Mouse (Mus musculus): Measurements from ENCODE around the gene Olig1.

The Olig1 gene

DNA sequence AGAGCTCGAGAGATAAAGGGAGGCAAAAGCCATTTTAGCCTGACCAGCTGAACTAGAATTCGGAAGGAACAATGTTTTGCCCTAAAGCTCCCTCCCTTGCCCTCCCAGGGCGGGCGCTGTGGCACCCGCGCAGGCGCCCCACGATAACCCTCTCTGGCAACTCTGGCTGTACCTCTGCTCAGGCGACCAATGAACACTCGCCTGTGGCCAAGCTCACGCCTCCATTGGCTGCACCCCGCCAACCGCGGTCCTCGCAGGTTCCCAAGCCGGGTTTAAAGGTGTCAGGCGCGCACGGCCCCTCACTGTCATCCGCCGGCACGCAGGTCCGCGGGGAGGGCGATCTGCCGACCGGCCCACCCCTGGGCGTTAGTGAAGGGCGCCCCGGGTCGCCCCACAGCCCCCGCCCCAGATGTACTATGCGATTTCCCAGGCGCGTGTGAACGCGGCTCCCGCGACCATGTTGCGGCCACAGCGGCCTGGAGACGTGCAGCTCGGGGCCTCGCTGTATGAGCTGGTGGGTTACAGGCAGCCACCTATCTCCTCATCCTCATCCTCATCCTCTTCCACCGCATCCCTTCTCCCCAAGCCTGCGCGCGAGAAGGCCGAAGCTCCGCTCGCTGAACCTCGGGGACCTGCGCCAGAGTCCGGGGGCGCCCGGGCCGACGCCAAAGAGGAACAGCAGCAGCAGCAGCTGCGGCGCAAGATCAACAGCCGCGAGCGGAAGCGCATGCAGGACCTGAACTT, at the start of gene Olig1:
Olig1 (plus strand) TSS at position 305 of the 744 bp plus-strand sequence.
- DNase-seq (ENCODE audit: low read depth), result no peak

- no peak for DNase-seq (ENCODE audit: low read depth)
Observed at GRCm38 (mm10) chr16:91222171-91222642, 47.4 kb upstream of the Olig1 start.

- DNase-seq (ENCODE audit: low read depth), result no peak
Observed at GRCm38 (mm10) chr16:91222643-91223271, 46.8 kb upstream of the Olig1 start.

GRCm38 (mm10) chr16:91223327-91224067, 46.1 kb upstream of the Olig1 start:
- DNase-seq (ENCODE audit: low read depth), result no peak

- DNase-seq (ENCODE audit: low read depth), result no peak
Observed at GRCm38 (mm10) chr16:91224068-91224402, 45.5 kb upstream of the Olig1 start.

DNA sequence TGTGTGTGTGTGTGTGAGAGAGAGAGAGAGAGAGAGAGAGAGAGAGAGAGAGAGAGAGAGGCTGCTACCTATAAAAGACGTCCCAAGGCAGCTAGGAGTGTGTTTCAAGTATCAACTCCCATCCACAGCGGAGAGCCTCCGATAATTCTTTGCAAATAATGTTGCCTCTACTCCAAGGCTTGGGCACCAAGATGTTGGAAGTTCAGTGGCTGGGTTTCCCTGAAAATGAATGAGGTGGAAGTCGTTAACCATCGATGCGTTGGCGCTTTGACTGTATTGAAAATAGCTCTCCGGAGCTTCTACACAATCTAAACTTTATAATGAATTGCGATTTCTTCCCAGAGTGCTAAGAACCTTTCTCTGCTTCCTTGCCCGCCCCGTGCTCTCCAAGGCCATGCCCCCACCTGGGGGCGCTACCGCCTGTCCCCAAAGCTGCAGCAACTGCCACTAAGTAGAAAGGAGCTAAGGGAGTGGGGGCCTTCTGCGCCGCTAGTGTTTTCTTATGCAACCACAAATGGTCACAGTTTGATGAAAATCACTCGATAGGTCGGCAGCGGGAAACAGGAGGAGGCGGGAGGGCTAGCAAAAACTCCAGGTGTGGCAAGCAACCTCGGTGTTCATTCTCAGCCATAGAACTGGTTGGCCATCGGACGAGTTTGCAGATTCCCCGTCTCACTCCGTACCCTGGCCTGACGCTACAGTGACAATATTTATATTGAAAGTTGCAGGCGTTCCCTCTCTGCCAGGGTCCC, 44.9 kb upstream of the Olig1 start:
- no peak for DNase-seq (ENCODE audit: low read depth)

GRCm38 (mm10) chr16:91225233-91226037, 44.1 kb upstream of the Olig1 start, which contains the start of gene Olig2:
Gene Olig2, plus strand, starts transcription at chr16:91225457.
- DNase-seq (ENCODE audit: low read depth), result no peak

GRCm38 (mm10) chr16:91226038-91226882, 43.3 kb upstream of the Olig1 start:
- no peak for DNase-seq (ENCODE audit: low read depth)

- no peak for DNase-seq (ENCODE audit: low read depth)
Observed at GRCm38 (mm10) chr16:91226883-91227759, 42.5 kb upstream of the Olig1 start.

DNA sequence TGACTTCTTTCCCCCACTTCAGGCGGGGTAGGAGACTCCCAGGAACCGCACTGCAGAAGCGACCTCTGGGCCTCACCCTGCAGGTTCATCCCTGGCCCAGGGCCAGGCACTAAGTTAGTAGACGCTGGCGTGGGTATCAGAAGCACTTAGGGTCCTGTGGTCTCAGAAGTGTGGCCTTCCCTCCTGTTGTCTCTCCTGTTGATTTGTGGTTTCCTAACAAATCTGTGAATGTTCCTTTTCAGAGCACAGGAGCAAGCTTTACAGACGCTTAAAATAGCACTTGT, 41.9 kb upstream of the Olig1 start:
- DNase-seq (ENCODE audit: low read depth), result no peak

DNA sequence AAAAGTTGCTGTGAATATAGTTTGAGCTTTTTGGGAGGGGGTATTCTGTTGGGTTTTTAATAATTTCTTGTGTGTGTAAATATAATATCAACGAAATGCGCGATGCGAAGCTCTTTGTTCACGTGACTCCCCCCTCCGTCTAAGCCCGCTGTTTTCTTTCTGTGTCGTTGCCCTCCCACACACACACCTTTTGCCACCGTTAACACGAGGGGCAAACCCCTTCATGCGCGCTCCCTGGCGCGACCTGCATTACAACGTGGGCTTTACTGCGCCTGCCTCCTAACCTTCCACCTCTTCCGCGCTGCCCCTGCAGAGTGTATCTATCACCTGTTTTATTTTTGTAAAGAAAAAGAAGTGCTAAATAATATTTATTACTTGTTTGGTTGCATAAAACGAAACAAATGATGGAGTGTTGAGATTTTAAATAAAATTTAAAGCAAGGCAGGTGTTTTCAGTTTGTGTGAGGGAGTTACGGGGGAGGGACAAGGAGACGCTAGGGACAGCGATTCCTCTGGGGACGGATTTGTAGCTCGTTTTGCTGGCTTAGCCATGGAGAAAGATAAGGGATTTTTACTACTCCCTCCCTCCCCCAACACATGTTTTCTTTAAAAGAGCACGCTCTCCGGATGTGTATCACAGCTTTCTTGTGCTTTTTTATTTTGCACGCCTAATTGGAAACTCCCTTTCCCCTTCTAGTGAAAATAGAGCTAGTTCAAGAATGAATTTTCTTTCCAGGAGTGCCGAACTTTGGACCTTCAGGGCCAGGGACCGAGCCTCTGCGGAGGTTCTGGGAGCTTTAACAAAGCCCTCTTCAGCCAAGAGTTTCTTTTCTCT, 41.1 kb upstream of the Olig1 start:
- DNase-seq (ENCODE audit: low read depth), result no peak

DNA sequence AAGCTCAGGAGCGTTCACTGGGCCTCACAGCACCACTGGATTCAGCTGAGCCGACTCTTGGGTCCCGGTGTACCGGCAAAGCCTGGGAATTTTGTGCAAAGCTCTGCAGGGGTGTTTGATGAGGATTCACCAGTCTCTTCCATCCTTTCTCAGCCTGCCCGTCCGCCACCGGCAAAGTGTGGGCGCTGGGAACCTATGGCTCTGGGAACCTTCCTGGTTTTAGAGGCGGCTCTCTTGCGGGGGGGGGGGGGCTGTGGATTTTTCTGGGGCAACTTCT, 40.6 kb upstream of the Olig1 start:
- DNase-seq (ENCODE audit: low read depth), result no peak

GRCm38 (mm10) chr16:91229643-91230042, 39.9 kb upstream of the Olig1 start:
- no peak for DNase-seq (ENCODE audit: low read depth)

- DNase-seq (ENCODE audit: low read depth), result no peak
Observed at GRCm38 (mm10) chr16:91231781-91232469, 37.6 kb upstream of the Olig1 start.

GRCm38 (mm10) chr16:91232470-91233240, 36.9 kb upstream of the Olig1 start:
- no peak for DNase-seq (ENCODE audit: low read depth)

DNA sequence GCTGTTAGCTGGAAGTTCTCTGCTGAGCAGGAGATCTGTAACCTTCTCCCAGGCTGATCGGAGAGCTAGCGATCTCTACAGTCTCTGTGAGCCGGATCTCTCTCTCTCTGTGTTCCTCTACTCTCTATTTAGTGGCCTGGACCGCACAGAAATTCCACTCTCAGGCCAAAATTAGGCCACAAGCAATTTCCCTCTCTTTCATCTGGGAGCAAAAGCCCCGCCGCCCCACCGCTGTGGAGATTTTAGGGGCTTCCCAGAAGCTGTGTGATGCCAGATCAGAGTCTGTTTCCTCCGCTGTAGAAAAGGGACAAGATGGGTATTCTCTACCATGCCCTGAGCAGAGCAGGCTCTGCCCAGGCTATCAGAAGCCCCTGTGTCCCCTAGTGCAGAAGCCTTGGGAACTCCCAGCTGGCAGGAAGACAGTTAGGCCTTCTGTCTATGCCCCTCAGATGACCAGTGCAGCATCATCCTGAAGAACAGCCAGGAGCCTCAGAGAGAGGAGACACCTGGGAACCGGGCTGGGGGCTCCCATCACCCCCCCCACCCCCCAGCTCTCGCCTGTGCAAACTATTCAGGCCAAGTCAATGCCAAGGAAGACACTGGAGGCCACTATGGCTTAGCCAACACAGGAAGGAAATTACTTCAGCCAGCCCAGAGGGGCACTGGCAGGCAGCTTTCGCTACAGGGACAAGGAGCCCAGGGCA, 36.2 kb upstream of the Olig1 start:
- peak; percentile 8 for DNase-seq (ENCODE audit: low read depth)

DNA sequence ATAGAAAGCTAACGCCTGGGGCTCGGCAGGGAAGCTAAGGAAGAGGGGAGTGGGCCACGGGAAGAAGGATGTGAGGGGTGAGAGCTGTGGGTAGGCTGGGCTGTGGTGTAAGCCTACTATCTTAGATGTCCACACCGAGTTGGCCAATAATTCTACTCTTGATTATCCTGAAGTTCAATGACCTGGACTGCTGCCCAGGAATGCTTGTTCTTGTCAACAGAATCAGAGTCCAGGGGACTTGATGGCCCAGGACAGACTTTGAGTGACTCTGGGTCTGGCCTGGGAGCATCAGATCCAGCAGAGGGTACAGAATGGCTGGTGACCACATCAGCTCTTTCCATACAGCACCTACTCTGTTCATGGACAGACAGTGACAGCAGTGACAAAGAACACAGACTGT, 30.5 kb upstream of the Olig1 start:
- no peak for DNase-seq (ENCODE audit: low read depth)

Measured in 416B (cell line).